Mouse (Mus musculus) neural tube, embryonic 11.5 days (tissue): ENCODE data around the gene Sap25. TPM values are rescaled to one million over a fixed set of nuclear protein-coding genes. Genes with fewer than 3 reads are reported as not detected.

Experiments used
- ATAC-seq: fragments of 200-750 bp; cut with Nextera tagmentation; 2 replicates; pipeline ENCODE4 v1.8.0; 2017; ENCODE audit warnings: moderate number of reproducible peaks, mild to moderate bottlenecking, moderate TSS enrichment, moderate library complexity; ENCODE audit not compliant: insufficient read depth, low FRiP score, low TSS enrichment
- DNase-seq: peaks from one replicate; pipeline ENCODE4 v3.0.0-alpha.2; 2015; ENCODE audit warnings: low spot score
- H3K27ac ChIP-seq: fragments of 300-500 bp; sonication (generic); 2 replicates; pipeline ENCODE4 v1.5.1; 2014; ENCODE audit warnings: low read depth, mild to moderate bottlenecking, low read length
- H3K27me3 ChIP-seq: fragments of 300-500 bp; sonication (generic); 2 replicates; pipeline ENCODE4 v1.6.1; 2014; ENCODE audit warnings: mild to moderate bottlenecking, low read length, mixed read lengths; ENCODE audit not compliant: control insufficient read depth, insufficient read depth
- H3K36me3 ChIP-seq: fragments of 300-500 bp; sonication (generic); 2 replicates; pipeline ENCODE4 v1.6.1; 2014; ENCODE audit warnings: mild to moderate bottlenecking, low read length, moderate library complexity, mixed read lengths; ENCODE audit not compliant: control insufficient read depth, insufficient read depth
- H3K4me1 ChIP-seq: fragments of 300-500 bp; sonication (generic); 2 replicates; pipeline ENCODE4 v1.6.1; 2014; ENCODE audit warnings: low read length, mixed read lengths; ENCODE audit not compliant: control insufficient read depth, insufficient read depth
- H3K4me2 ChIP-seq: fragments of 300-500 bp; sonication (generic); 2 replicates; pipeline ENCODE4 v1.6.1; 2014; ENCODE audit warnings: low read depth, mild to moderate bottlenecking, moderate library complexity
- H3K4me3 ChIP-seq: fragments of 300-500 bp; sonication (generic); 2 replicates; pipeline ENCODE4 v1.5.1; 2014; ENCODE audit warnings: low read depth, low read length
- H3K9ac ChIP-seq: fragments of 300-500 bp; sonication (generic); 2 replicates; pipeline ENCODE4 v1.6.1; 2014; ENCODE audit warnings: mild to moderate bottlenecking, low read length
- H3K9me3 ChIP-seq: fragments of 300-500 bp; sonication (generic); 2 replicates; pipeline ENCODE4 v1.6.1; 2016; ENCODE audit warnings: low read length; ENCODE audit not compliant: control insufficient read depth
- whole genome bisulfite sequencing: fragments of 180-500 bp; shearing (Covaris S2); extraction: QIAGEN DNeasy Blood & Tissue Kit; methylation state at CpG from one replicate; pipeline ENCODE4 v1.1.7; 2014; 5-methylcytosine and 5-hydroxymethylcytosine counted together
- polyA plus RNA-seq: library from polyadenylated mRNA; unstranded; fragments of >200 nt; fragmentation: Nextera tagmentation; extraction: Ambion mirVana; gene quantifications from 2 replicates; pipeline ENCODE4 v1.2.1, GENCODE M21; 2014

Sap25 gene
- polyA plus RNA-seq, 1 experiment from 2014 or later, result 6.0 TPM

DNA sequence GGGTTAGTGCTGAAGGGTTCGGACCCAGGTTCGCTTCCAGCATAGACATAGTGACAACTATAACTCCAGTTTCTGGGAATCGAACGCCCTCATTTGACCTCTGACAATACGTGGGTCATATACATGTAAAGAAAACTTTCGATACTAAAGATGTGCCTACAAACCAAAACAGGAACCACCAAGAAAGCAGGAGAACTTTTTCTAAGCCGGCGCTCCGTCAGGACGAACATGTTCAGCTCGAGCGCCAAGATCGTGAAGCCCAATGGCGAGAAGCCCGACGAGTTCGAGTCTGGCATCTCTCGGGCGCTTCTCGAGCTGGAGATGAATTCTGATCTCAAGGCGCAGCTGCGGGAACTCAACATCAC lies 39.8 kb upstream of the Sap25 start:
- peaks cover 2% of the 10 kb centered on the region; the same call in 1 of the 2 replicates for H3K36me3 ChIP-seq
- no peaks in the 10 kb centered on the region for H3K9me3 ChIP-seq
- H3K4me1 ChIP-seq, result peaks cover 10% of the 10 kb centered on the region; the same call in 1 of the 2 replicates
- peak overlapping the region; percentile 75 for H3K4me2 ChIP-seq
- peak overlapping the region; percentile 20 for H3K9ac ChIP-seq
- H3K27me3 ChIP-seq, result no peaks in the 10 kb centered on the region
- DNase-seq (peak; percentile 35), ATAC-seq (no peak)
- WGBS, result 1% methylated on average over 22 of the region's 22 CpGs
- H3K4me3 ChIP-seq, result peak overlapping the region; percentile 40
- H3K27ac ChIP-seq, result no peak overlapping the region; the same call in 1 of the 2 replicates

DNA sequence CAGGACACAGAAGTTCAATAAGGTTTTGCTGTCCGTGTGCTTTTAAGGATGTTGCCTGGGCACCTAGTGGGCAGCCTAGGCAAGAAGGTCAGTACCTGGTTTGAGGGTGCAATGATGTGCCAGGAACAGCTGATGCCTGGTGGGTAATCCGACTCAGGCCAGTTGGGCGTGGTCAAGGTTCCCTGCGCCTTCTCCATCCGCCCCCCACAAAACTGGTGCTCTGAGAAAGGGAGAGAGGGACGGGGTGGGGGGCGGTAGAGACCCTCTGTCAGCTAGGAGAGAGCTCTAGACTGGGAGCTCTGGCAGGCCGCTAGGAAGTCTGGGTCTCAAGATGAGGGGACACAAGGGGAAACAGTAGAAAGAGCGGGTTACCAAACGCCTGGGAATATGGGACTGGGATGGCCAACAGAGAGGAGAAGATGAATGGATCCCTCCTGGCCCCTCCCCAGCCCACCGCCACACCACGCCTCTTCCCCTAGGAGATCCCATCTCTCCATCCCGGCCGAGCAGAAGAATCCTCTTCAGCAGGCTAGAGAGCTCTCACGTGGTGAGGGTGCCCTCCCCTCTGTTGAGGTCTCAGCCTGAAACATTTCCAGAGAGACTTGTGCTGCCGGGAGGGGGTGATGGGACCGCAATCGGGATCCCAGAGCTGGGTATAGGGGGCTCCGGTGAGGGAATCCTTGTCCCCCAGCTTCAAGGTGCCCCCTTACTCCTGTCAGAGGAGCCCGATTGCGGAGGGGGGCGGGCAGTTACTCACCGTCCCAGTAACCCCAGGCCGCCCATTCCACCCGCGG lies 33.1 kb upstream of the Sap25 start:
- peaks cover 11% of the 10 kb centered on the region for H3K4me1 ChIP-seq
- H3K27me3 ChIP-seq, result 0 out of 2 replicates have a peak, but pooled peaks cover 2% of the 10 kb centered on the region
- peak overlapping the region; percentile 34 for H3K4me2 ChIP-seq
- ATAC-seq, result no peak
- H3K27ac ChIP-seq, result no peak overlapping the region
- peak overlapping the region; percentile 37; the same call in 1 of the 2 replicates for H3K9ac ChIP-seq
- WGBS, result 11% methylated on average over 25 of the region's 26 CpGs
- H3K9me3 ChIP-seq, result no peaks in the 10 kb centered on the region
- H3K4me3 ChIP-seq, result peak overlapping the region; percentile 16
- no peak for DNase-seq
- no peaks in the 10 kb centered on the region; the same call in 1 of the 2 replicates for H3K36me3 ChIP-seq

GRCm38 (mm10) chr5:137608654-137609190 lies 32.4 kb upstream of the Sap25 start:
- no peak overlapping the region for H3K27ac ChIP-seq
- WGBS, result 17% methylated on average over 20 of the region's 23 CpGs
- DNase-seq (no peak), ATAC-seq (no peak)
- H3K4me1 ChIP-seq, result peaks cover 11% of the 10 kb centered on the region
- H3K9ac ChIP-seq, result peak overlapping the region; percentile 37; the same call in 1 of the 2 replicates
- H3K27me3 ChIP-seq, result 0 out of 2 replicates have a peak, but pooled peaks cover 2% of the 10 kb centered on the region
- peak overlapping the region; percentile 16 for H3K4me3 ChIP-seq
- peak overlapping the region; percentile 34 for H3K4me2 ChIP-seq
- no peaks in the 10 kb centered on the region for H3K9me3 ChIP-seq
- no peaks in the 10 kb centered on the region; the same call in 1 of the 2 replicates for H3K36me3 ChIP-seq

GRCm38 (mm10) chr5:137609292-137609691 lies 31.8 kb upstream of the Sap25 start:
- H3K27me3 ChIP-seq, result 0 out of 2 replicates have a peak, but pooled peaks cover 2% of the 10 kb centered on the region
- no peak overlapping the region for H3K4me3 ChIP-seq
- H3K9me3 ChIP-seq, result no peaks in the 10 kb centered on the region
- DNase-seq (no peak), ATAC-seq (no peak)
- no peaks in the 10 kb centered on the region; the same call in 1 of the 2 replicates for H3K36me3 ChIP-seq
- no peak overlapping the region for H3K9ac ChIP-seq
- 50% methylated on average over 3 of the region's 3 CpGs for WGBS
- 0 out of 2 replicates have a peak overlapping the region, but pooled peaks have one; percentile 19 for H3K4me2 ChIP-seq
- H3K4me1 ChIP-seq, result peaks cover 11% of the 10 kb centered on the region
- no peak overlapping the region for H3K27ac ChIP-seq

- Histone ChIP-seq H3K4me3 (peak overlapping the region; percentile 19), H3K27me3 (0 out of 2 replicates have a peak, but pooled peaks cover 2% of the 10 kb centered on the region), H3K9ac (no peak overlapping the region), H3K27ac (no peak overlapping the region), H3K4me1 (peaks cover 11% of the 10 kb centered on the region), H3K9me3 (no peaks in the 10 kb centered on the region), H3K36me3 (no peaks in the 10 kb centered on the region; the same call in 1 of the 2 replicates), H3K4me2 (peak overlapping the region; percentile 32; the same call in 1 of the 2 replicates)
- 58% methylated on average over 4 of the region's 4 CpGs for WGBS
- ATAC-seq (no peak), DNase-seq (no peak)
These were observed 31.1 kb upstream of the Sap25 start for GRCm38 (mm10) chr5:137610056-137610455.

- Histone ChIP-seq H3K9ac (peak overlapping the region; percentile 41; the same call in 1 of the 2 replicates), H3K9me3 (no peaks in the 10 kb centered on the region), H3K4me1 (peaks cover 11% of the 10 kb centered on the region), H3K4me2 (peak overlapping the region; percentile 32), H3K27ac (peak overlapping the region; percentile 83), H3K36me3 (no peaks in the 10 kb centered on the region; the same call in 1 of the 2 replicates), H3K27me3 (0 out of 2 replicates have a peak, but pooled peaks cover 2% of the 10 kb centered on the region), H3K4me3 (peak overlapping the region; percentile 19)
- 14% methylated on average over 12 of the region's 12 CpGs for WGBS
- DNase-seq (peak; percentile 82), ATAC-seq (no peak)
These were observed 30.4 kb upstream of the Sap25 start for GRCm38 (mm10) chr5:137610548-137611244.

- peak; percentile 64 for DNase-seq
- no peak for ATAC-seq
- WGBS, result 22% methylated on average over 6 of the region's 6 CpGs
These were observed 29.9 kb upstream of the Sap25 start for GRCm38 (mm10) chr5:137611245-137611602.

GRCm38 (mm10) chr5:137613076-137613475 lies 28.1 kb upstream of the Sap25 start:
- Histone ChIP-seq H3K9ac (no peak overlapping the region), H3K4me2 (no peak overlapping the region), H3K27me3 (0 out of 2 replicates have a peak, but pooled peaks cover 2% of the 10 kb centered on the region), H3K4me3 (no peak overlapping the region), H3K36me3 (no peaks in the 10 kb centered on the region), H3K27ac (no peak overlapping the region), H3K9me3 (no peaks in the 10 kb centered on the region), H3K4me1 (peaks cover 6% of the 10 kb centered on the region)
- no peak for DNase-seq
- no peak for ATAC-seq
- WGBS, result 82% methylated on average over 5 of the region's 5 CpGs

More at GRCm38 (mm10) chr5:137611245-137611602, 29.9 kb upstream of the Sap25 start:
- Histone ChIP-seq H3K9me3 (no peaks in the 10 kb centered on the region), H3K4me1 (peaks cover 11% of the 10 kb centered on the region), H3K9ac (peak overlapping the region; percentile 41; the same call in 1 of the 2 replicates), H3K27me3 (0 out of 2 replicates have a peak, but pooled peaks cover 2% of the 10 kb centered on the region), H3K4me2 (peak overlapping the region; percentile 32), H3K4me3 (0 out of 2 replicates have a peak overlapping the region, but pooled peaks have one; percentile 10), H3K36me3 (no peaks in the 10 kb centered on the region; the same call in 1 of the 2 replicates), H3K27ac (peak overlapping the region; percentile 83)
